Mouse (Mus musculus) liver, adult 2 months (tissue): ENCODE measurements around the gene Lce6a. TPM values are rescaled to one million over a fixed set of nuclear protein-coding genes. Genes with fewer than 3 reads are reported as not detected.

Experiments used
- DNase-seq: peaks from one replicate; pipeline ENCODE4 v3.0.0-alpha.2; 2011; ENCODE audit warnings: low read depth, low spot score; ENCODE audit errors: extremely low read depth
- H3K27ac ChIP-seq: fragments of 200-500 bp; replicated peaks from 2 replicates; pipeline ENCODE4 v1.5.1; 2012; ENCODE audit warnings: low read depth, mild to moderate bottlenecking, control low read depth, inconsistent platforms, low read length; ENCODE audit not compliant: insufficient read depth
- H3K27me3 ChIP-seq: fragments of 200-500 bp; 2 replicates; pipeline ENCODE4 v1.6.1; 2012; ENCODE audit warnings: mild to moderate bottlenecking, moderate library complexity, low read length, inconsistent platforms; ENCODE audit not compliant: control insufficient read depth, insufficient read depth
- H3K36me3 ChIP-seq: fragments of 200-500 bp; 2 replicates; pipeline ENCODE4 v1.6.1; 2012; ENCODE audit warnings: low read length, inconsistent platforms; ENCODE audit not compliant: control insufficient read depth, insufficient read depth
- H3K4me1 ChIP-seq: fragments of 200-500 bp; 2 replicates; pipeline ENCODE4 v1.6.1; 2011; ENCODE audit warnings: low read length; ENCODE audit not compliant: control insufficient read depth, insufficient read depth
- H3K4me3 ChIP-seq: fragments of 200-500 bp; 2 replicates; pipeline ENCODE4 v1.5.1; 2011; ENCODE audit warnings: low read depth, mild to moderate bottlenecking, control low read depth, low read length, moderate library complexity; ENCODE audit not compliant: insufficient read depth
- H3K79me2 ChIP-seq: fragments of 200-500 bp; 2 replicates; pipeline ENCODE4 v1.6.1; 2012; ENCODE audit warnings: inconsistent platforms, mild to moderate bottlenecking, low read length, moderate library complexity; ENCODE audit not compliant: control insufficient read depth, insufficient read depth
- H3K9ac ChIP-seq: fragments of 200-500 bp; 2 replicates; pipeline ENCODE4 v1.6.1; 2012; ENCODE audit warnings: low read depth, mild to moderate bottlenecking, control low read depth, inconsistent platforms, low read length
- CTCF ChIP-seq: fragments of 200-500 bp; IDR thresholded peaks from 2 replicates; pipeline ENCODE4 v1.5.1; 2011; ENCODE audit warnings: low read depth, low read length, control low read depth
- POLR2A ChIP-seq: fragments of 200-500 bp; IDR thresholded peaks from 2 replicates; pipeline ENCODE4 v1.6.1; 2011; ENCODE audit warnings: low read length, control low read depth; ENCODE audit not compliant: insufficient read depth; ENCODE audit errors: extremely low read depth
- WGBS: fragments of 180-500 bp; shearing (Covaris S2); methylation state at CpG from one replicate; pipeline ENCODE4 v1.1.7; 2018; 5-methylcytosine and 5-hydroxymethylcytosine counted together
- polyA plus RNA-seq: library from polyadenylated mRNA; depleted of rRNA; stranded (reverse); fragments of >200 nt; gene quantifications from 2 replicates; pipeline ENCODE4 v1.2.3, GENCODE M21; 2012
- total RNA-seq: library from RNA; depleted of rRNA; stranded (reverse); fragments of >200 nt; gene quantifications from 2 replicates; pipeline ENCODE4 v1.2.3, GENCODE M21; 2014

Gene Lce6a
- total and polyA plus RNA-seq, 2 experiments: not detected

GRCm38 (mm10) chr3:92637745-92638652 is 16.5 kb upstream of the Lce6a start:
- Histone ChIP-seq H3K27ac (no peak overlapping the region), H3K27me3 (no peaks in the 10 kb centered on the region), H3K79me2 (no peaks in the 10 kb centered on the region), H3K4me1 (no peaks in the 10 kb centered on the region), H3K4me3 (no peak overlapping the region), H3K9ac (no peak overlapping the region), H3K36me3 (no peaks in the 10 kb centered on the region)
- TF ChIP-seq POLR2A (no peak), CTCF (no peak)
- DNase-seq: no peak
- 76% methylated on average over 1 of the region's 1 CpGs for WGBS

DNA sequence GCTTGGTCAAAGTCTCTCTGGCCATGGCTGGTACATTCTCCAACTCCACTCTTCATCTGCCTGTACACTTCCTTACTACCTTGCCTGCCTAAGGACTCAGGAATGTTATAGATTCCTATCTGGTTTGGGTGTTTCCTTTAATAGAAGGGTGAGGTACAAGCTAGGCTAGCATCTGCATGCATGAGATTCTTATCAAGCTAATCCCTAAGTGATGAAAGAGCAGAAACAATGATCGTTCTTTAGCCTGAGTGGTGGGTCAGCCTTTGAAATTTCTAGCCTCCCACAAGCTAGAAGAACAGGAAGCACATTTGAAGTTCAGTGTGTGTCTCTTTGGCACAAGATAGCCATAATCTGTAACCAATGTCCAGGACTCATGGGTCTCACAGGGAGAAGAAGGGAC is 11.7 kb downstream of the Lce6a start:
- Histone ChIP-seq H3K79me2 (no peaks in the 10 kb centered on the region), H3K4me3 (no peak overlapping the region), H3K27ac (no peak overlapping the region), H3K36me3 (no peaks in the 10 kb centered on the region), H3K4me1 (no peaks in the 10 kb centered on the region), H3K27me3 (no peaks in the 10 kb centered on the region), H3K9ac (no peak overlapping the region)
- TF ChIP-seq CTCF (no peak), POLR2A (no peak)
- no peak for DNase-seq
- 55% methylated on average over 1 of the region's 1 CpGs for WGBS

GRCm38 (mm10) chr3:92607392-92607791 is 14.1 kb downstream of the Lce6a start, which contains the start of gene 2210017I01Rik:
Gene 2210017I01Rik (minus strand): TSS chr3:92607492.
- Histone ChIP-seq H3K36me3 (no peaks in the 10 kb centered on the region), H3K4me1 (no peaks in the 10 kb centered on the region), H3K4me3 (no peak within 1 kb of the TSS), H3K27ac (no peak within 1 kb of the TSS), H3K27me3 (no peaks in the 10 kb centered on the region), H3K79me2 (no peaks in the 10 kb centered on the region), H3K9ac (no peak within 1 kb of the TSS)
- TF ChIP-seq CTCF (no peak), POLR2A (no peak)
- DNase-seq: no peak

DNA sequence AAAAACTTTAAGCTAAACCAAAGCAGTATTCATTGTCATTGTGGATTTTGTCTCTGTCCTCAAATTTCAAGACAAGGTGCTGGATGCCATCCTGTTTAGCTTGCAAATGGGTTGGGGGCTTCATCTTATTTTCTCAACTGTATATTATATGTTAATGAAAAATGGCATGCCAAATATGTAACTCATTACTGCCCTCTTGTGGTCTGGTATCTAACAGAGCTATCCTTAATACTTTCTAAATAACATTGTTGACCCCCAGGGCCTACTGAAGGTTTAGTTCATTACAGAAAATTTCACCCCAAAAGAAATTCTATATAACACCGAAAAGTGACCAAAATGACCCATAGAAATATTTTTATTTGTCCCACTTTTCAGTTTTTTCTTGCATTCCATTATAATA is 19.3 kb downstream of the Lce6a start:
- Histone ChIP-seq H3K4me3 (no peak overlapping the region), H3K27ac (no peak overlapping the region), H3K36me3 (no peaks in the 10 kb centered on the region), H3K27me3 (no peaks in the 10 kb centered on the region), H3K79me2 (no peaks in the 10 kb centered on the region), H3K4me1 (no peaks in the 10 kb centered on the region), H3K9ac (no peak overlapping the region)
- peak; percentile 45 for DNase-seq
- TF ChIP-seq CTCF (peak; percentile 34; the same call in 1 of the 2 replicates), POLR2A (no peak)
- WGBS: 33% methylated on average over 1 of the region's 1 CpGs

- no peak for TF ChIP-seq CTCF
- no peak for TF ChIP-seq POLR2A
- no peaks in the 10 kb centered on the region for H3K27me3 ChIP-seq
- H3K27ac ChIP-seq: no peak overlapping the region
- H3K4me3 ChIP-seq: no peak overlapping the region
- DNase-seq: no peak
- H3K36me3 ChIP-seq: no peaks in the 10 kb centered on the region
- no peak overlapping the region for H3K9ac ChIP-seq
- H3K79me2 ChIP-seq: no peaks in the 10 kb centered on the region
- 53% methylated on average over 1 of the region's 1 CpGs for WGBS
- H3K4me1 ChIP-seq: no peaks in the 10 kb centered on the region
These were observed 21.0 kb downstream of the Lce6a start for GRCm38 (mm10) chr3:92600456-92600855.

- Histone ChIP-seq H3K4me1 (no peaks in the 10 kb centered on the region), H3K9ac (no peak overlapping the region), H3K79me2 (no peaks in the 10 kb centered on the region), H3K27me3 (no peaks in the 10 kb centered on the region), H3K4me3 (no peak overlapping the region), H3K27ac (no peak overlapping the region), H3K36me3 (no peaks in the 10 kb centered on the region)
- TF ChIP-seq CTCF: no peak
- TF ChIP-seq POLR2A: no peak
- DNase-seq: no peak
These were observed 21.5 kb downstream of the Lce6a start for GRCm38 (mm10) chr3:92599973-92600372.
